Mouse (Mus musculus) heart, adult 2 months (tissue): ENCODE measurements around the gene Olfr1555-ps1.
"Not testable (repeated sequence)": the region's sequence is repeated elsewhere in the genome, so short reads cannot be mapped to it uniquely, and the experiment has no call there.

Experiments used
- CTCF ChIP-seq: fragments of 200-600 bp; IDR thresholded peaks from 2 replicates; pipeline ENCODE4 v1.8.1; 2022; ENCODE audit warnings: antibody characterized with exemption, mild to moderate bottlenecking, moderate library complexity
- POLR2A ChIP-seq: fragments of 200-500 bp; IDR thresholded peaks from 2 replicates; pipeline ENCODE4 v1.6.1; 2011; ENCODE audit warnings: mild to moderate bottlenecking, low read depth, low read length, control low read depth; ENCODE audit not compliant: insufficient read depth

DNA sequence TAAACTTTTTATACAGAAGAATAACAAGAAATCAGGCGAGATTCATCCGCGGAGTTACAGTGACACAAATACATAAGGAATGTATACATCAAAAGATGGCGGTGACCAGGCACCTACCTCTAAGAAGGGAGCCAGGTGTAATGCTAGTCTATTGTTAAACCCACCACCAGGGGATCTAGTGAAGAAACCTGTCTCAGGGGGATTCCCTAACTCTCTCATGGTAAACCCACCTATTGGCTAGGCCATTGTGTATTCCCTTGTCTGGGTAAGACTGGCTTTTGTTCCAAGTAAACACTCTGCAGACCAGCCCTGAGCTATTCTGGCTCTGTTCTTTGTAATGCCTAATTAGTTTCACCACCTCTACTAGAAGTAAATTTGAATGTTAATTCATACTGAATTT, 29.2 kb upstream of the Olfr1555-ps1 start:
- TF ChIP-seq CTCF, POLR2A: not testable (repeated sequence)
